27 mouse cellular contexts compared by ENCODE assay signal in the genomic region with DNA sequence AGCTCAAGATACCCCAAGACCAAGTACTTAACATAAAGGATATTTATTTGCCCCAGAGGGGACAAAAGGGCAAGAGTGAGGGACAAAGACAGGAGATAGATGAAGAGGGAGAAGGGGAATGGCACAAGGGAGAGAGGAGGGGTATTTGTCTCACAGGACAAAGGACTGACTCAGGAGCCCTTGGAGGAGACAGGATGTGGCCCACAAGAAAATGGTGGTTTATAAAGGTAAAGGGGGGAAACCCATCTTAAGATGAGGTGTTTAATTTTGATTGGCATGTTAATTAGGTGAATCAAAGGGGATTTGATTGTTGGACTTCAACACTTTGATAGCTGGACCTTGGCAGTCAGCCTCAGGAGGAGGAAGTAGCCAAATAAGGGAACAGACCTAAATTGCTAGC.
"Had no signal": no experiment of that assay in that cellular context is flagged by ENCODE, and none has a peak within 500 bp of the region (broad histone marks: within the 10 kb centered on the region; RNA-seq: fewer than 3 reads in every experiment).

No protein-coding gene starts in this region.

- ATAC-seq: hindbrain, embryonic 16.5 days; intestine, embryonic 16.5 days had no signal

- H3K4me1 ChIP-seq: heart, embryonic 10.5 days; hindbrain, embryonic 10.5 days; hindbrain, embryonic 12.5 days; kidney, embryonic 15.5 days; limb, embryonic 12.5 days; liver, embryonic 13.5 days had no signal

- H3K27me3 ChIP-seq: heart, embryonic 12.5 days; hindbrain, embryonic 12.5 days; kidney, embryonic 15.5 days; limb, embryonic 12.5 days; liver, embryonic 13.5 days had no signal

- H3K27ac ChIP-seq: gastrocnemius, adult 2 months; heart, adult 2 months; heart, embryonic 10.5 days; hindbrain, embryonic 10.5 days; hindbrain, embryonic 12.5 days; hindbrain, embryonic 14.5 days; kidney, embryonic 15.5 days; layer of hippocampus, adult 2 months; left cerebral cortex, adult 2 months; limb, embryonic 10.5 days; limb, embryonic 12.5 days; liver, embryonic 13.5 days had no signal

- H3K4me3 ChIP-seq: gastrocnemius, adult 2 months; heart, adult 2 months; heart, embryonic 10.5 days; heart, embryonic 12.5 days; hindbrain, embryonic 10.5 days; hindbrain, embryonic 12.5 days; kidney, embryonic 15.5 days; layer of hippocampus, adult 2 months; left cerebral cortex, adult 2 months; limb, embryonic 10.5 days; limb, embryonic 12.5 days; liver, embryonic 13.5 days had no signal

- H3K9me3 ChIP-seq: heart, embryonic 10.5 days; heart, embryonic 12.5 days; hindbrain, embryonic 10.5 days; hindbrain, embryonic 12.5 days; kidney, embryonic 15.5 days; limb, embryonic 10.5 days; limb, embryonic 12.5 days; liver, embryonic 13.5 days had no signal

- H3K36me3 ChIP-seq: heart, embryonic 10.5 days; heart, embryonic 12.5 days; hindbrain, embryonic 10.5 days; hindbrain, embryonic 12.5 days; kidney, embryonic 15.5 days; limb, embryonic 10.5 days; limb, embryonic 12.5 days; liver, embryonic 13.5 days had no signal

- H3K4me2 ChIP-seq: heart, embryonic 12.5 days; hindbrain, embryonic 12.5 days; hindbrain, embryonic 14.5 days; kidney, embryonic 15.5 days; limb, embryonic 12.5 days; liver, embryonic 11.5 days; liver, embryonic 13.5 days had no signal

- DNase-seq: gastrocnemius, adult 2 months; gastrocnemius, postnatal 10 days; gastrocnemius, postnatal 25 days; heart, adult 2 months; heart, postnatal 10 days; heart, postnatal 4 days; kidney, adult 11 months; kidney, adult 2 months; kidney, adult 9 months; kidney, postnatal 10 days; kidney, postnatal 25 days; kidney, postnatal 4 days; liver; liver, embryonic 13.5 days had no signal

- H3K9ac ChIP-seq: heart, embryonic 12.5 days; hindbrain, embryonic 12.5 days; hindbrain, embryonic 14.5 days; kidney, embryonic 15.5 days; limb, embryonic 12.5 days; liver, embryonic 13.5 days had no signal
